Mouse (Mus musculus): ENCODE results near the gene Trp53i13.
A peak's percentile ranks its signal among the peaks of the same experiment; 100 is the strongest.
"Not testable (repeated sequence)": the region's sequence is repeated elsewhere in the genome, so short reads cannot be mapped to it uniquely, and the experiment has no call there.

Trp53i13 gene

GRCm38 (mm10) chr11:77515637-77516552 lies at the start of gene Trp53i13:
Gene Trp53i13 (minus strand): TSS chr11:77515980.
- DNase-seq = no peak

- DNase-seq = no peak
Observed at GRCm38 (mm10) chr11:77545261-77545660, 29.5 kb upstream of the Trp53i13 start.

GRCm38 (mm10) chr11:77532202-77532846 lies 16.5 kb upstream of the Trp53i13 start:
- no peak for DNase-seq

GRCm38 (mm10) chr11:77530862-77531261 lies 15.1 kb upstream of the Trp53i13 start:
- DNase-seq = no peak

- no peak for DNase-seq
Observed at GRCm38 (mm10) chr11:77529644-77530043, 13.9 kb upstream of the Trp53i13 start.

GRCm38 (mm10) chr11:77528420-77528819 lies 12.6 kb upstream of the Trp53i13 start:
- not testable (repeated sequence) for DNase-seq

- DNase-seq = no peak
Observed at GRCm38 (mm10) chr11:77525804-77526486, 10.2 kb upstream of the Trp53i13 start.

- no peak for DNase-seq
Observed at GRCm38 (mm10) chr11:77520601-77521529, 5.1 kb upstream of the Trp53i13 start.

- DNase-seq = no peak
Observed at GRCm38 (mm10) chr11:77519043-77519442, 3.3 kb upstream of the Trp53i13 start, which contains the start of gene Gm10392. Gene Gm10392 (minus strand): TSS chr11:77519198.

GRCm38 (mm10) chr11:77518051-77518798 lies 2.4 kb upstream of the Trp53i13 start:
- DNase-seq = no peak

- DNase-seq = no peak
Observed at GRCm38 (mm10) chr11:77516553-77517425, 1.0 kb upstream of the Trp53i13 start.

- DNase-seq = peak; percentile 64
Observed at GRCm38 (mm10) chr11:77514832-77515636, 746 bp downstream of the Trp53i13 start, which contains the start of gene Abhd15. Gene Abhd15 (plus strand): TSS chr11:77515121.

- no peak for DNase-seq
Observed at GRCm38 (mm10) chr11:77514281-77514831, 1.4 kb downstream of the Trp53i13 start.

GRCm38 (mm10) chr11:77513811-77514170 lies 2.0 kb downstream of the Trp53i13 start:
- no peak for DNase-seq

- peak; percentile 81 for DNase-seq
Observed at GRCm38 (mm10) chr11:77512891-77513810, 2.6 kb downstream of the Trp53i13 start.

- no peak for DNase-seq
Observed at GRCm38 (mm10) chr11:77511336-77511735, 4.4 kb downstream of the Trp53i13 start.

GRCm38 (mm10) chr11:77508068-77509021 lies 7.4 kb downstream of the Trp53i13 start:
- peak; percentile 85 for DNase-seq

All from right cerebral cortex, postnatal 4 days (tissue).